Mouse (Mus musculus): ENCODE data around the gene Mrpl19.

Gene Mrpl19

GRCm38 (mm10) chr6:81929402-81929801, 36.4 kb downstream of the Mrpl19 start:
- no peak for DNase-seq (ENCODE audit: low spot score)

- DNase-seq (ENCODE audit: low spot score), result no peak
These were observed 41.5 kb downstream of the Mrpl19 start for GRCm38 (mm10) chr6:81924304-81924703.

DNA sequence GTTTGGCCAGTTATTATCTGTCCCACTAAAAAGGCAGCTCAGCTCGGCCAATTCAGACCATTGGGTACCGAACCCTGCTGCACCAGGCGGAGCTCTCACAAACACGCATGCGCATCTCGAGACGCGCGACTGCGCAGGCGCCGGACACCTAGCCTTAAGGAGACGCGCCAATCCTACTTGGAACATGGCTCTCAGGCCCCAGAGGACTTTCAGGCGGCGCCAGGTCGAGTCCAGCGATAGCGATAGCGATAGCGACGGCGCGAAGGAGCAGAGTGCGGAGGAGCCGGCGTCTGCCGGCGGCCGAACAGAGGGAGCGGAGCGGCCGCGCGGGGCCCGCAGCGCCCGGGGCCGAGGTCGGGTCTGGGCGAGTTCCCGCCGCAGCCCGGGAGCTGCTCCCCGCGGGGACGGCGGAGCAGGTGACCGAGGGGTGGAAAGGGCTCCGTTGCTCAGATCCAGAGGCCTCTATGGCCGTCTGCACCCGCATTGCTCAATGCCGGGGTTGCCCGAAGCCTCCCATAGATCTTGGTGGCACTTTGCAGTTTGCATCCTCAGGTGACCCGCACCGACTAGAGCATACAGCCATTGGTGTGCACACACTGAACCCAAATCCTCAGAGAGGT, 42.1 kb downstream of the Mrpl19 start, which contains the start of gene Gcfc2:
Gene Gcfc2, plus strand, starts transcription at position 147 of the 620 bp plus-strand sequence.
- DNase-seq (ENCODE audit: low spot score), result peak; percentile 85

DNA sequence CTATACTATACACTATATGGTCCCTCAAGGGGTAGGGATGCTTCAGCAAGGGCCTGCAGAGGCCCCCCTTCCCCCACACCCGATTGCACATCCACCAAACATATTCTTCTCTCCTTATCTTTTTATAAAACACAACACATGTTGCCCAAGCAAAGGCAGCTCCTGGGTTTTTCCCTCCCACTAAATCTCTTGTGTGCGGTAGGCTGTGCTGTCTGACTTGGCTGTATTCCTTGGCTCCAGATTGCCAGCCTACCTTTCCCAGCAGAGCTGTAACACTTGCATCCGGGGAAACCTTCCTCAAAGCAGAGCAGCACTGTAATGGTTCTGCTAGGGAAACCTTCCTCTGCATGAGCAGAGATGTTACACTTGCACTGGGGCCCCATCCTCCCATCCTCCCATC, 53.6 kb downstream of the Mrpl19 start:
- DNase-seq (ENCODE audit: low spot score), result no peak

DNA sequence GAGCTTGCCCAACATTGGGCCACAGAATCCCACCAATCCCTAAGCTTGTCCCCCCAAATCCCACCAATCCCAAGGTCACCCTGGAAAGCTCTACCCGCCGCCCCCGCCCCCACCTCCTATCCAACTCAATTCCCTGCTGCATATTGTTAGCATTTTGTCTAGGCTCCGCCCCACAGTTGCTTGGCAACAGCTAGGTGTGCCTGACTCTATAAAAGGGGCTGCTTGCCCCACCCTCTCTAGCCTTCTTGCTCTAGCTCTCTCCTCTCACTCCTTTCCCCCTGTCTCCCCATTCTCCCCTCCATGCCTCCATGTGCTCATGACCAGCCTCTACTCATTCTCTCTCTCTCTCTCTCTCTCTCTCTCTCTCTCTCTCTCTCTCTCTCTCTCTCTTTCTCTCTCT, 54.0 kb downstream of the Mrpl19 start:
- no peak for DNase-seq (ENCODE audit: low spot score)

GRCm38 (mm10) chr6:81911244-81911643, 54.5 kb downstream of the Mrpl19 start:
- DNase-seq (ENCODE audit: low spot score), result no peak

DNA sequence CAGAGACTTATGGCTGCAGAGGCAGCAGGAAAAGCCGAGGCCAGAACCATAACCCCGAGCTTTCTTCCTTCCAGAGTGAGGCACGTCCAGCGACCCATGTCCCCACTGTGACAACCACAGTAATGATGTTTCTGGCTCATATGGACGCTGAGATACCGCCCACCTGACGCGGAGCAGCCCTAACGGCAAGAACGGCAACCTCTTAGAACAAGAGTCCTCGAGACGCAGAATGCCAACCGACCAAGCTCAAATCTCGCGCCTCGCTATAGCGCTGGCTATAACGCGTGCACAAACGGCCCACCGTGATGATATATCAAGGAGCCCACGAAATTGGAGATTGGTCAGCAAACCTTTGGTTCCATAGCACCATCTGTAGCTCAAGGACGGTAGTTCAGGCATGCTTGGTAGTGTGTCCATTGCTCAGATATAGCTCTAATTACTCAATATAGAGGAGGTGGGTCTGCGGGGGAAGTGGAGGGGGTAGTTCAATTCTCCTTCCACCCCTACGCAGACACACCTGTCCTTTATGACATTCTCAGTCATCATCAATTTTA, 55.4 kb downstream of the Mrpl19 start:
- no peak for DNase-seq (ENCODE audit: low spot score)
